In genomic region chr6:120666761-120667421, GRCm38 (mm10) we compare ENCODE assay signal across 8 mouse cellular contexts. TPM values are rescaled to one million over a fixed set of nuclear protein-coding genes. Genes with fewer than 3 reads are reported as not detected.
DNase-seq lines count a peak whose midpoint lies in the region; ATAC-seq and TF ChIP-seq lines count a peak whose summit lies in the region.

No protein-coding gene starts in this region.

- H3K9ac ChIP-seq in ES-Bruce4 (ENCODE audit: low read depth, poor library complexity, severe bottlenecking) = peak overlapping the region; percentile 99
- peak overlapping the region; percentile 85 for H3K9ac ChIP-seq in heart, embryonic 14.5 days (ENCODE audit: low read length)
- peak overlapping the region; percentile 99 for H3K9ac ChIP-seq in liver, embryonic 16.5 days (ENCODE audit: low read depth, low read length)

- H3K4me3 ChIP-seq in ES-Bruce4 (ENCODE audit: low read depth, low read length) = peak overlapping the region; percentile 98
- peak overlapping the region; percentile 94 for H3K4me3 ChIP-seq in forebrain, embryonic 10.5 days
- H3K4me3 ChIP-seq in heart, embryonic 14.5 days (ENCODE audit: control insufficient read depth in 1 of 2, insufficient read depth in 1 of 2, low read depth in 1 of 2, low read length in 2 of 2) = peak overlapping the region; percentile 88 to 98
- H3K4me3 ChIP-seq in liver, embryonic 16.5 days (ENCODE audit: low read depth, low read length) = peak overlapping the region; percentile 91

- peak; percentile 34 for DNase-seq in c-Kit-positive CD71-positive TER-119-negative erythroid progenitor cells, embryonic 14.5 days (ENCODE audit: low read depth)
- peak; percentile 75 for DNase-seq in forebrain, embryonic 10.5 days (ENCODE audit: extremely low spot score, low spot score)
- peak; percentile 66 for DNase-seq in kidney, postnatal 10 days
- peak; percentile 13 for DNase-seq in ovary, adult 18-20 months (ENCODE audit: low spot score)
- peak; percentile 48 for DNase-seq in thymus, postnatal 14 days

- no peaks in the 10 kb centered on the region for H3K9me3 ChIP-seq in ES-Bruce4 (replicated peaks; ENCODE audit: control insufficient read depth, insufficient read depth, low read length, poor library complexity, severe bottlenecking)
- no peaks in the 10 kb centered on the region for H3K9me3 ChIP-seq in forebrain, embryonic 10.5 days
- H3K9me3 ChIP-seq in heart, embryonic 14.5 days (ENCODE audit: control insufficient read depth, low read length) = no peaks in the 10 kb centered on the region
- H3K9me3 ChIP-seq in liver, embryonic 16.5 days (replicated peaks; ENCODE audit: control insufficient read depth, low read length) = no peaks in the 10 kb centered on the region

- H3K36me3 ChIP-seq in ES-Bruce4 (ENCODE audit: control insufficient read depth, insufficient read depth, low read length, poor library complexity, severe bottlenecking) = no peaks in the 10 kb centered on the region
- H3K36me3 ChIP-seq in forebrain, embryonic 10.5 days (replicated peaks) = no peaks in the 10 kb centered on the region
- H3K36me3 ChIP-seq in heart, embryonic 14.5 days (ENCODE audit: control insufficient read depth, insufficient read depth, low read length) = no peaks in the 10 kb centered on the region
- H3K36me3 ChIP-seq in liver, embryonic 16.5 days (ENCODE audit: control insufficient read depth, insufficient read depth) = no peaks in the 10 kb centered on the region

- no peak for TF ChIP-seq EP300 in ES-Bruce4 (IDR thresholded peaks at IDR 0.05; ENCODE audit: insufficient read depth, low read depth, low read length)

- ATAC-seq in heart, embryonic 14.5 days (ENCODE audit: insufficient number of reproducible peaks, insufficient read depth, low FRiP score, low read depth) = peak; percentile 32
- peak; percentile 51 for ATAC-seq in liver, embryonic 16.5 days (ENCODE audit: low read depth)

- TF ChIP-seq CTCF in ES-Bruce4 (IDR thresholded peaks at IDR 0.05; ENCODE audit: low read depth, low read length) = no peak

- WGBS in forebrain, embryonic 10.5 days = under 1% methylated on average over 87 of the region's 87 CpGs
- under 1% methylated on average over 87 of the region's 87 CpGs for WGBS in heart, embryonic 14.5 days
- whole genome bisulfite sequencing in liver, embryonic 16.5 days (ENCODE audit: insufficient replicate concordance) = under 1% methylated on average over 84 of the region's 87 CpGs

- TF ChIP-seq POLR2A in ES-Bruce4 (IDR thresholded peaks at IDR 0.05; ENCODE audit: insufficient read depth, low read length) = no peak

- H3K4me1 ChIP-seq in ES-Bruce4 (ENCODE audit: control insufficient read depth, insufficient read depth, low read length) = peaks cover 1% of the 10 kb centered on the region
- H3K4me1 ChIP-seq in forebrain, embryonic 10.5 days = peaks cover 36% of the 10 kb centered on the region
- H3K4me1 ChIP-seq in heart, embryonic 14.5 days (ENCODE audit: control insufficient read depth in 2 of 2, insufficient read depth in 2 of 2, low read length in 2 of 2) = peaks cover 0 to 3% of the 10 kb centered on the region in 2 experiments; a peak in 1 of 4 replicates
- H3K4me1 ChIP-seq in liver, embryonic 16.5 days (ENCODE audit: control insufficient read depth, low read depth, low read length) = peaks cover 20% of the 10 kb centered on the region

- H3K4me2 ChIP-seq in heart, embryonic 14.5 days (ENCODE audit: low read length) = peak overlapping the region; percentile 92
- peak overlapping the region; percentile 88 for H3K4me2 ChIP-seq in liver, embryonic 16.5 days (ENCODE audit: low read depth, low read length)

- H3K27me3 ChIP-seq in ES-Bruce4 (ENCODE audit: control insufficient read depth, insufficient read depth, low read length, poor library complexity, severe bottlenecking) = no peaks in the 10 kb centered on the region
- peaks cover 12% of the 10 kb centered on the region for H3K27me3 ChIP-seq in forebrain, embryonic 10.5 days (ENCODE audit: poor library complexity, severe bottlenecking)
- 0 out of 2 replicates have a peak, but pooled peaks cover 4% of the 10 kb centered on the region for H3K27me3 ChIP-seq in heart, embryonic 14.5 days (ENCODE audit: control insufficient read depth, insufficient read depth, low read length)
- no peaks in the 10 kb centered on the region for H3K27me3 ChIP-seq in liver, embryonic 16.5 days (ENCODE audit: control insufficient read depth, insufficient read depth, low read depth, low read length)

- peak overlapping the region; percentile 82 for H3K27ac ChIP-seq in ES-Bruce4 (ENCODE audit: insufficient read depth, low read length)
- peak overlapping the region; percentile 100 for H3K27ac ChIP-seq in forebrain, embryonic 10.5 days
- peak overlapping the region; percentile 88 to 94 for H3K27ac ChIP-seq in heart, embryonic 14.5 days (replicated peaks in 1 of 2; ENCODE audit: control insufficient read depth in 1 of 2, insufficient read depth in 1 of 2, low read depth in 2 of 2, low read length in 2 of 2)
- H3K27ac ChIP-seq in liver, embryonic 16.5 days (ENCODE audit: low read length) = peak overlapping the region; percentile 96

RNA-seq across cellular contexts. Expression of gene Cecr2, which starts 0.7 kb away (rescaled TPM):
- 73.8 and 77.1 TPM in 2 replicates for polyA plus RNA-seq in ES-Bruce4 (2011; ENCODE audit: insufficient read depth, insufficient read length, low read depth, missing spikeins)
- 13.0 and 14.5 TPM in 2 replicates for polyA plus RNA-seq in forebrain, embryonic 10.5 days (2016; fragmentation: Nextera tagmentation; extraction: Ambion mirVana)
- polyA plus RNA-seq in heart, embryonic 14.5 days (2014; fragmentation: Nextera tagmentation; extraction: Ambion mirVana) = 1.5 and 2.1 TPM in 2 replicates
- 4.9 and 6.0 TPM in 2 replicates for polyA plus RNA-seq in liver, embryonic 16.5 days (2015; fragmentation: Nextera tagmentation; extraction: Ambion mirVana)

Comparison
In these comparisons a context has a peak if more than half of its experiments do, and no peak if none do; other contexts are left out.
1. Peak in every context shown above with its lines: DNase-seq, ATAC-seq, H3K4me3 ChIP-seq and H3K27ac ChIP-seq.
2. DNase-seq: peak in every context shown above with its lines; median percentile 75 in forebrain, embryonic 10.5 days; 66 in kidney, postnatal 10 days; 48 in thymus, postnatal 14 days; 34 in c-Kit-positive CD71-positive TER-119-negative erythroid progenitor cells, embryonic 14.5 days; 13 in ovary, adult 18-20 months.